Mouse (Mus musculus) ES-E14 (cell line): ENCODE data around the gene Lgals4. TPM values are rescaled to one million over a fixed set of nuclear protein-coding genes. Genes with fewer than 3 reads are reported as not detected.

Experiments
- DNase-seq: peaks from one replicate; pipeline ENCODE4 v3.0.0-alpha.2; 2013; ENCODE audit warnings: low read depth, low spot score
- H3K27ac ChIP-seq: 2 replicates; pipeline ENCODE4 v1.5.1; 2012; ENCODE audit warnings: low read depth, mild to moderate bottlenecking, low read length, moderate library complexity, mixed read lengths; ENCODE audit not compliant: poor library complexity, insufficient read depth, severe bottlenecking
- H3K36me3 ChIP-seq: 2 replicates; pipeline ENCODE4 v1.6.1; 2012; ENCODE audit warnings: mild to moderate bottlenecking, low read length, moderate library complexity, mixed read lengths; ENCODE audit not compliant: control insufficient read depth, poor library complexity, insufficient read depth, severe bottlenecking
- H3K4me1 ChIP-seq, 2 experiments: fragments of 150-350 bp in 1 of 2; sonication (generic) in 1 of 2; 2 replicates each; pipeline ENCODE4 v1.6.1; 2012; ENCODE audit warnings: low read length in 2 of 2, mild to moderate bottlenecking in 1 of 2, mixed read lengths in 1 of 2; ENCODE audit not compliant: control insufficient read depth in 2 of 2, insufficient read depth in 2 of 2, poor library complexity in 1 of 2
- H3K4me3 ChIP-seq, 2 experiments: fragments of 150-350 bp in 1 of 2; sonication (generic) in 1 of 2; 2 replicates each; pipeline ENCODE4 v1.5.1; 2012; ENCODE audit warnings: low read length in 2 of 2, low read depth in 1 of 2, mild to moderate bottlenecking in 1 of 2, mixed read lengths in 1 of 2; ENCODE audit not compliant: insufficient read depth in 1 of 2, poor library complexity in 1 of 2, severe bottlenecking in 1 of 2
- H3K9ac ChIP-seq: 2 replicates; pipeline ENCODE4 v1.6.1; 2012; ENCODE audit warnings: low read depth, mild to moderate bottlenecking, low read length, mixed read lengths; ENCODE audit not compliant: poor library complexity, insufficient read depth, severe bottlenecking
- H3K9me3 ChIP-seq: fragments of 150-350 bp; sonication (generic); 2 replicates; pipeline ENCODE4 v1.6.1; 2012; ENCODE audit warnings: low read depth, mild to moderate bottlenecking, low read length; ENCODE audit not compliant: control insufficient read depth, insufficient read depth
- CHD2 ChIP-seq: IDR thresholded peaks from 2 replicates; pipeline ENCODE4 v1.6.1; 2014; ENCODE audit warnings: mild to moderate bottlenecking, low read depth, low read length, inconsistent platforms
- HCFC1 ChIP-seq: IDR thresholded peaks from 2 replicates; pipeline ENCODE4 v1.6.1; 2012; ENCODE audit warnings: low read length, inconsistent platforms, borderline replicate concordance; ENCODE audit not compliant: insufficient read depth
- MAFK ChIP-seq: IDR thresholded peaks from 2 replicates; pipeline ENCODE4 v1.6.1; 2014; ENCODE audit warnings: mild to moderate bottlenecking, low read depth, low read length, inconsistent platforms; ENCODE audit not compliant: insufficient read depth
- ZC3H11A ChIP-seq: IDR thresholded peaks from 2 replicates; pipeline ENCODE4 v1.6.1; 2012; ENCODE audit warnings: low read depth, mild to moderate bottlenecking, inconsistent platforms, low read length, borderline replicate concordance
- ZNF384 ChIP-seq: IDR thresholded peaks from 2 replicates; pipeline ENCODE4 v1.6.1; 2012; ENCODE audit warnings: low read depth, low read length, inconsistent platforms
- in situ Hi-C, 2 experiments: fragments of 600-800 bp; cut with MboI; formaldehyde crosslinking; loops; one replicate each; pipeline ENCODE4 v1.15.1; 2025; ENCODE audit warnings: low sequenced_read_pairs in 2 of 2, inconsistent platforms in 1 of 2; ENCODE audit not compliant: unreplicated experiment in 2 of 2
- total RNA-seq: library from RNA; depleted of rRNA; stranded (reverse); fragments of 300-350 nt; gene quantifications from 2 replicates; pipeline ENCODE4 v1.2.3, GENCODE M21; 2012

Lgals4 gene
- total RNA-seq, 1 experiment = 5.5 TPM

- peaks cover 48% of the 10 kb centered on the region for H3K36me3 ChIP-seq
- in situ Hi-C loops = no loop called here
- H3K4me3 ChIP-seq = no peak overlapping the region
Observed at GRCm38 (mm10) chr7:28822556-28822955, 11.1 kb upstream of the Lgals4 start.

DNA sequence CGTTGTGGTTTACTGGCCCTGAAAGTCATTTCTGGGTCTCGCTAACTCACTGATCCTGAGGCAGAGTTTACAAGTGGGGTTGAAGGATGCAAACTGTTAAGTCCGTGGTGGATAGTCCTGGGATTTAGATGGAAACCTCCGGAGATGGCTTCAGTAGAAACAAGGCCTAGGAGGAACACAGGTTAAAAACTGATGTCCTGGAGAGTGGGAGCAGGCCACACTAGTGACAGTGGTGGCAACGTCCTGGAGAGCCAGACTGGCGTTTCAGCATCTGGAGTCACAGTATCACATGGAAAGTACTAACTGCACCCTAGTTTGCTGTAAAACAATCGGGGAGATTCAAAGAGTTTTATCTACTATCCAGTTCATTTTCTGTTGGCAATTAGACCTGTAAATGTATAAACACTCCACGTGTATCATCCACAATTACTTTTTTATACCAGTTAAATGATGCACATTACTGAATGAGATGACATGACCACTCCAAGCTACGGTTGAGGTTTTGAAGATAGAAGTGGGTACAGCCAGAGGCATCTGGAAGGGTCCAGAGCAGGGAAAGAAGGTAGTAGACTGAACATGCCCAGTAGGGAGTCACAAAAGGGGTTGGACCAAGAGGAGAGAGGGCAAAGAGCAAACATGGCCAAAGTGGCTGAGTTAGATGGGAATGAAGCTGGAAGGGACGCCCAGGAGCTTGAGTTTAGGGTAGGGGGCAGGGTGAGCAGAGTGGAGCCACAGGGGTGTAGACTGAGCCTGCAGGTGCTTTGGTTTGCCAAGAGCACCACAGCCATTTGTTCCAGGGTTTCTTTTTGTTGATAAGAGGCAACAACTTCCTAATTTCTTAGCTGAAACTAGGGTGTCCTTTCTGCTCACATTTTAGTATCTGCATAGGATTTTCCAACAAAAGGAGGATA is 10.4 kb upstream of the Lgals4 start:
- in situ Hi-C loops = no loop called here
- DNase-seq = no peak
- Histone ChIP-seq H3K9me3 (no peaks in the 10 kb centered on the region), H3K27ac (no peak overlapping the region), H3K36me3 (peaks cover 41% of the 10 kb centered on the region), H3K4me1 (peaks cover 0 to 24% of the 10 kb centered on the region in 2 experiments; a peak in 2 of 4 replicates), H3K9ac (no peak overlapping the region), H3K4me3 (no peak overlapping the region)
- no peak for TF ChIP-seq MAFK
- TF ChIP-seq HCFC1 = no peak
- TF ChIP-seq CHD2 = 0 out of 2 replicates have a peak, but pooled peaks have one; percentile 21

More at GRCm38 (mm10) chr7:28822556-28822955, 11.1 kb upstream of the Lgals4 start:
- H3K4me1 ChIP-seq = peaks cover 0 to 24% of the 10 kb centered on the region in 2 experiments; a peak in 2 of 4 replicates
- no peak for DNase-seq
- no peak overlapping the region for H3K27ac ChIP-seq
- H3K9me3 ChIP-seq = no peaks in the 10 kb centered on the region
- no peak overlapping the region for H3K9ac ChIP-seq
- no peak for TF ChIP-seq MAFK
- no peak for TF ChIP-seq ZNF384
- peak; percentile 51 for TF ChIP-seq CHD2
- TF ChIP-seq HCFC1 = no peak
- no peak for TF ChIP-seq ZC3H11A

DNA sequence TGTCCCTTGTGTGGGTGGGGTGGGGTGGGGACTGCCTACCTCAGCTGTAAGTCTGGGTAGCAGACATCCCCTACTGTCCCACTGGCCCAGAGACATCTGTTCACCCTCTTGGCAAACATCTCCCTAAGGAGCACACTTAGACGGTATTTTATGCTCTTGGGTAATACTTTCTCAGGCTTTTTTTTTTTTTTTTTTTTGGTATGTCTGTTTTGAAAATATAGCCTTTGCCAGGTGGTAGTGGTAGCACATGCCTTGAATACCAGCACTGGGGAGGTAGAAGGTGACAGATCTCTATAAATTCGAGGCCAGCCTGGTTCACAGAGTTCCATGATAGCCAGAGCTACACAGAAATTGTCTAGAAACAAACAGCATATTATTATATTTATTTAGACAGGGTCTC is 9.7 kb upstream of the Lgals4 start:
- Histone ChIP-seq H3K36me3 (peaks cover 34% of the 10 kb centered on the region), H3K27ac (no peak overlapping the region; the same call in 1 of the 2 replicates), H3K4me3 (no peak overlapping the region)

GRCm38 (mm10) chr7:28824941-28825685 is 8.5 kb upstream of the Lgals4 start, which contains the start of gene Ech1:
Gene Ech1 (plus strand): TSS chr7:28825217.
- Histone ChIP-seq H3K4me3 (peak within 1 kb of the TSS; percentile 63), H3K4me1 (peaks cover 0 to 21% of the 10 kb centered on the region in 2 experiments; a peak in 2 of 4 replicates), H3K36me3 (peaks cover 32% of the 10 kb centered on the region), H3K27ac (peak within 1 kb of the TSS; percentile 42; the same call in 1 of the 2 replicates), H3K9ac (peak within 1 kb of the TSS; percentile 78), H3K9me3 (no peaks in the 10 kb centered on the region)
- in situ Hi-C loops = no loop called here
- TF ChIP-seq MAFK = no peak
- TF ChIP-seq ZNF384 = peak; percentile 98
- TF ChIP-seq ZC3H11A = no peak
- TF ChIP-seq HCFC1 = peak; percentile 89
- no peak for TF ChIP-seq CHD2
- peak; percentile 90 for DNase-seq

More for the DNA sequence above, 9.7 kb upstream of the Lgals4 start:
- Histone ChIP-seq H3K9me3 (no peaks in the 10 kb centered on the region), H3K4me1 (peaks cover 0 to 21% of the 10 kb centered on the region in 2 experiments; a peak in 2 of 4 replicates), H3K9ac (no peak overlapping the region)
- in situ Hi-C loops = no loop called here
- no peak for TF ChIP-seq CHD2
- no peak for TF ChIP-seq MAFK
- no peak for TF ChIP-seq HCFC1
- TF ChIP-seq ZC3H11A = no peak
- no peak for DNase-seq
